Mouse (Mus musculus): ENCODE measurements at regions not wholly inside any gene's neighbourhood (a gene's known extent, or its start where the extent isn't known, plus 50 kb on each side); places are given as distances from the start of the nearest gene placed in this dataset.

- TF ChIP-seq POLR2A (IDR thresholded peaks at IDR 0.05; ENCODE audit: low read depth, low read length) (no peak), CTCF (conservative IDR thresholded peaks at IDR 0.05 in 1 of 2, IDR thresholded peaks at IDR 0.05 in 1 of 2; ENCODE audit: low read depth in 2 of 2, low read length in 2 of 2) (no peak), ZMIZ1 (IDR thresholded peaks at IDR 0.05; ENCODE audit: low read depth, low read length) (no peak), MXI1 (IDR thresholded peaks at IDR 0.05; ENCODE audit: low read depth, low read length) (no peak), USF2 (conservative IDR thresholded peaks at IDR 0.05; ENCODE audit: low read depth, low read length) (no peak), ZKSCAN1 (IDR thresholded peaks at IDR 0.05; ENCODE audit: borderline replicate concordance, low read depth, low read length) (no peak), RCOR1 (conservative IDR thresholded peaks at IDR 0.05; ENCODE audit: low read depth, low read length) (no peak), BHLHE40 (IDR thresholded peaks at IDR 0.05; ENCODE audit: low read depth, low read length) (no peak), MAFK (IDR thresholded peaks at IDR 0.05; ENCODE audit: insufficient replicate concordance, low read length) (no peak), MEF2A (IDR thresholded peaks at IDR 0.05; ENCODE audit: borderline replicate concordance, low read depth, low read length) (no peak), USF1 (IDR thresholded peaks at IDR 0.05; ENCODE audit: low read depth, low read length) (no peak), CHD2 (IDR thresholded peaks at IDR 0.05; ENCODE audit: low read length) (no peak)
Measured at GRCm38 (mm10) chr2:123507095-123507494, 582.7 kb upstream of the Sema6d start.
